Mouse (Mus musculus): ENCODE measurements at regions not wholly inside any gene's neighbourhood (a gene's known extent, or its start where the extent isn't known, plus 50 kb on each side); places are given as distances from the start of the nearest gene placed in this dataset.

- H3K4me3 ChIP-seq (replicated peaks), result no peak overlapping the region
- H3K9me3 ChIP-seq (ENCODE audit: control insufficient read depth, low read length), result peaks cover 7% of the 10 kb centered on the region
- TF ChIP-seq GATA1 (IDR thresholded peaks at IDR 0.05; ENCODE audit: low read length), result no peak
- TF ChIP-seq TAL1 (IDR thresholded peaks at IDR 0.05; ENCODE audit: low read length), result no peak
- no peaks in the 10 kb centered on the region for H3K36me3 ChIP-seq (ENCODE audit: control insufficient read depth)
- no peaks in the 10 kb centered on the region for H3K27me3 ChIP-seq (ENCODE audit: control insufficient read depth)
- no peaks in the 10 kb centered on the region for H3K4me1 ChIP-seq (ENCODE audit: control insufficient read depth)
These were observed 195.6 kb upstream of the Tmpo start for GRCm38 (mm10) chr10:91376683-91377082.

DNA sequence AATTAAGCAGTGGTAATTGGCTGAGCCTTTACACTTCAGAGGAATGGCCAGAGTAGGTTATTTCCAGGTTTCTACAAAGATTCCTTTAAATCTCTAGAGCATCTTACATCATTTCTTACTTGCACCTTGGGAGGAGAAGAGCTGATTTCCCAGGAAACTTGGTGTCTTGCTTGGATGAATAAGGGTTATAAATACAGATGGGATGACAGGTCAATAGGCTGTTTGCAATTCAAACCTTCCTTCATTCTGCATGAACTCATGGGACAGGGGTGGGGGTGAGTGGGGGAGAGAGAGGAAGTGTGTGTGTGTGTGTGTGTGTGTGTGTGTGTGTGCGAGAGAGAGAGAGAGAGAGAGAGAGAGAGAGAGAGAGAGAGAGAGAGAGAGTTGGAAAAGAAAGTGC lies 186.4 kb upstream of the Tmpo start:
- Histone ChIP-seq H3K36me3 (ENCODE audit: control insufficient read depth) (no peaks in the 10 kb centered on the region), H3K27me3 (ENCODE audit: control insufficient read depth) (no peaks in the 10 kb centered on the region), H3K9me3 (ENCODE audit: control insufficient read depth, low read length) (no peaks in the 10 kb centered on the region), H3K4me3 (replicated peaks) (no peak overlapping the region), H3K4me1 (ENCODE audit: control insufficient read depth) (no peaks in the 10 kb centered on the region)
- TF ChIP-seq TAL1 (IDR thresholded peaks at IDR 0.05; ENCODE audit: low read length) (no peak), GATA1 (IDR thresholded peaks at IDR 0.05; ENCODE audit: low read length) (no peak)

DNA sequence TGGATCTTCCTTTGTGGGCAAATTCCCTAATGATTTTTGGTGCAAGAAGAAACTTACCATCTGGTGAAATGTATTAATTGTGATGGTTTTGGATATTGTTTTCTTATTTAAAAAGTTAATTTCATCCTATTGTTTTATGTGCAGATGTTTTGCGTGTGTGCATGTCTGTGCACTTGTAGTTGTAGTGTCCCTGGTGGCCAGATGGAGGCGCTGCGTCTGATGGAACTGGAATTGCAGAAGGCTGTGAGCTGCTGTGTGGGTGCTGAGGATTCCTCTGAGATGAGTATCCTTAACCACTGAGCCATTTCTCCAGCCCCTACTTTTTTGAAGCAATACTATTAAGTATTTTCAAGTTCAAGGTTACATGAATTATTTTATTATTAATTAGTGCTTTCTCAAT lies 181.5 kb upstream of the Tmpo start:
- Histone ChIP-seq H3K4me1 (ENCODE audit: control insufficient read depth) (no peaks in the 10 kb centered on the region), H3K36me3 (ENCODE audit: control insufficient read depth) (no peaks in the 10 kb centered on the region), H3K27me3 (ENCODE audit: control insufficient read depth) (no peaks in the 10 kb centered on the region), H3K9me3 (ENCODE audit: control insufficient read depth, low read length) (no peaks in the 10 kb centered on the region), H3K4me3 (replicated peaks) (no peak overlapping the region)
- TF ChIP-seq GATA1 (IDR thresholded peaks at IDR 0.05; ENCODE audit: low read length), result no peak
- no peak for TF ChIP-seq TAL1 (IDR thresholded peaks at IDR 0.05; ENCODE audit: low read length)

- Histone ChIP-seq H3K36me3 (ENCODE audit: control insufficient read depth) (no peaks in the 10 kb centered on the region), H3K4me1 (ENCODE audit: control insufficient read depth) (no peaks in the 10 kb centered on the region), H3K4me3 (replicated peaks) (no peak overlapping the region), H3K27me3 (ENCODE audit: control insufficient read depth) (no peaks in the 10 kb centered on the region), H3K9me3 (ENCODE audit: control insufficient read depth, low read length) (no peaks in the 10 kb centered on the region)
- TF ChIP-seq GATA1 (IDR thresholded peaks at IDR 0.05; ENCODE audit: low read length) (no peak), TAL1 (IDR thresholded peaks at IDR 0.05; ENCODE audit: low read length) (no peak)
These were observed 180.5 kb upstream of the Tmpo start for GRCm38 (mm10) chr10:91361621-91362020.

GRCm38 (mm10) chr10:91345465-91345864 lies 164.3 kb upstream of the Tmpo start:
- no peaks in the 10 kb centered on the region for H3K27me3 ChIP-seq (ENCODE audit: control insufficient read depth)

GRCm38 (mm10) chr10:91342083-91342482 lies 161.0 kb upstream of the Tmpo start:
- no peak overlapping the region for H3K4me3 ChIP-seq (replicated peaks)
- H3K27me3 ChIP-seq (ENCODE audit: control insufficient read depth), result no peaks in the 10 kb centered on the region
- H3K36me3 ChIP-seq (ENCODE audit: control insufficient read depth), result no peaks in the 10 kb centered on the region
- peaks cover 9% of the 10 kb centered on the region; the same call in 1 of the 2 replicates for H3K9me3 ChIP-seq (ENCODE audit: control insufficient read depth, low read length)
- no peak for TF ChIP-seq TAL1 (IDR thresholded peaks at IDR 0.05; ENCODE audit: low read length)
- no peak for TF ChIP-seq GATA1 (IDR thresholded peaks at IDR 0.05; ENCODE audit: low read length)
- H3K4me1 ChIP-seq (ENCODE audit: control insufficient read depth), result no peaks in the 10 kb centered on the region

More at GRCm38 (mm10) chr10:91345465-91345864, 164.3 kb upstream of the Tmpo start:
- Histone ChIP-seq H3K4me1 (ENCODE audit: control insufficient read depth) (no peaks in the 10 kb centered on the region), H3K4me3 (replicated peaks) (no peak overlapping the region), H3K9me3 (ENCODE audit: control insufficient read depth, low read length) (0 out of 2 replicates have a peak, but pooled peaks cover 2% of the 10 kb centered on the region), H3K36me3 (ENCODE audit: control insufficient read depth) (no peaks in the 10 kb centered on the region)
- TF ChIP-seq TAL1 (IDR thresholded peaks at IDR 0.05; ENCODE audit: low read length) (no peak), GATA1 (IDR thresholded peaks at IDR 0.05; ENCODE audit: low read length) (no peak)

DNA sequence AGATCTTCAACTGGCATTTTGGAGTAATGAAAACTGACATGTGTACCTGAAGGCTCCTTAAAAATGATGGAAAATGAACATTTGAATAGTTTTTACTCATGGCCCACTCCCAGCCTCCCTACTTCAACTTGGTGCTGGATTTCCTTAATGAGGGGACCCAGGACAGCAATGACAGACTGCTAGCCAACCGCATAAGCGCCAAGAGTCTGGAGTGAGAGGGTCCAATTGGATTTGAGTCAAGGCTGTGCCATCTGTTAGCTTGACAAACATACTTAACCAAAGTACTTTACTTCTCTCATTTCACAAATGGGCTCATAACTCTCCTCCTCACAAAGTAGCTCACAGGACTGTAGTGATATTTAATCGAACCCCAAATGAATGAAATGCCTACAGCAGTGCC lies 158.2 kb upstream of the Tmpo start:
- Histone ChIP-seq H3K4me3 (replicated peaks) (no peak overlapping the region), H3K9me3 (ENCODE audit: control insufficient read depth, low read length) (peaks cover 9% of the 10 kb centered on the region; the same call in 1 of the 2 replicates), H3K36me3 (ENCODE audit: control insufficient read depth) (no peaks in the 10 kb centered on the region), H3K4me1 (ENCODE audit: control insufficient read depth) (no peaks in the 10 kb centered on the region), H3K27me3 (ENCODE audit: control insufficient read depth) (no peaks in the 10 kb centered on the region)
- TF ChIP-seq GATA1 (IDR thresholded peaks at IDR 0.05; ENCODE audit: low read length) (no peak), TAL1 (IDR thresholded peaks at IDR 0.05; ENCODE audit: low read length) (no peak)

DNA sequence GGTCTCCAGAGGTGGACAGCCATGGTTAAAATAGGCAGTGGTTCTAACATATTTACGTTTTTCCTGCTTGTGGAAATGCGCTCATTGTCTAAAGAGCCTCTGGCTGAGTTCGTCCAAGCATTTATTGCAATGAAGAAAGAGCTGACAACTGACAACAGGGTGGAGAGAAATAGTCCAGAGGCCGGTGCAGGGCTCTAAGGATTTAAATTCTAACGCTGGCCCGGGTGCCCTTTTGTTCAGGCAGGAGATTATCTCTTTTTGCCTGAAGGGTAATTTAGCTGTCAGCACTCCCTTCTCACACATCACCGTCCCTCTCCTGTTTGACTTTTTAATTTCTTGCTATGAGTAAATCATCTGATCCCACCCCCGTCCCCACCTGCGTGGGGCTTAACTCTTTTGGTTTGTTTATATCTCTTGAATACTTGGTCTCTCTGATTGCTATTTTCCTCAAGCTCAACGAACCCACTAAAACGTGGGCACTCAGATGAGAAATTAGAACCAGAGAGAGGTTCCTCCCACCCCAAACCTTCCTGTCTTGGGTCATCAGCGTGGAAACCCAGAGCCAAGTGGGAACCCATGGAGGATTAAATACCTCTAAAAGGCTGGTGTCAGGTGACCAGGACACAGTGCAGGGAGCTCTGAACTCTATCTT lies 145.7 kb upstream of the Tmpo start:
- no peak for TF ChIP-seq TAL1 (IDR thresholded peaks at IDR 0.05; ENCODE audit: low read length)
- TF ChIP-seq GATA1 (IDR thresholded peaks at IDR 0.05; ENCODE audit: low read length), result no peak
- Histone ChIP-seq H3K27me3 (ENCODE audit: control insufficient read depth) (no peaks in the 10 kb centered on the region), H3K9me3 (ENCODE audit: control insufficient read depth, low read length) (peaks cover 18% of the 10 kb centered on the region), H3K4me1 (ENCODE audit: control insufficient read depth) (no peaks in the 10 kb centered on the region), H3K4me3 (replicated peaks) (no peak overlapping the region), H3K36me3 (ENCODE audit: control insufficient read depth) (no peaks in the 10 kb centered on the region)

DNA sequence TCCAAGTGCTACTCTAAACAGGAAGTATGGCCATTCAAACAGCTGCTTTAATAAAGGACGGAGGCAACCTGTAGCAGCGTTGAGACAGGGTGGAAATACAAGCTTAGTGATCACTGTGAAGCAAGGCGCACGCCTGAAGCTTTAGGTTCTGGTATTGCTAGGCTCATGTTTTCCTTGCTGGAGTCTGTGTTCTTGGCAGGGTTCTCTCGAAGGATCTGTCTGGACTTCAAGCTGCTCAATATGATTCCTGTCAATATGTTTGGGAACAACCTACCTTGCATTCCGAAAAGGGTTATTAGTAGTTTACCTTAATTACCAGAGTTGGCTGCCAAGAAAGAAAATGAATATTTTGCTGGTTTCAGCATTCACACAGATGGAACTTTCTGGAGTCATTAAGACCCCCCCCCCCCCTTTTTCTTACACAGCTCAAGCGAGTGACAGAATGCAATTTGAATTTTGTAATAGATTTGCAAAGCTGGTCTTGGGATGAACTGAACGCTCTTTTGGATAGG lies 145.1 kb upstream of the Tmpo start:
- H3K36me3 ChIP-seq (ENCODE audit: control insufficient read depth), result no peaks in the 10 kb centered on the region
- H3K27me3 ChIP-seq (ENCODE audit: control insufficient read depth), result no peaks in the 10 kb centered on the region
- no peak for TF ChIP-seq TAL1 (IDR thresholded peaks at IDR 0.05; ENCODE audit: low read length)
- no peak for TF ChIP-seq GATA1 (IDR thresholded peaks at IDR 0.05; ENCODE audit: low read length)
- H3K4me3 ChIP-seq (replicated peaks), result no peak overlapping the region
- peaks cover 16% of the 10 kb centered on the region for H3K9me3 ChIP-seq (ENCODE audit: control insufficient read depth, low read length)
- H3K4me1 ChIP-seq (ENCODE audit: control insufficient read depth), result no peaks in the 10 kb centered on the region
